Mouse (Mus musculus) adrenal gland, postnatal 10 days (tissue): ENCODE results near the gene Cers6. TPM values are rescaled to one million over a fixed set of nuclear protein-coding genes. Genes with fewer than 3 reads are reported as not detected.

ENCODE experiments used
- DNase-seq: peaks from one replicate; pipeline ENCODE4 v3.0.0; 2021; ENCODE audit warnings: mixed read lengths
- total RNA-seq, 2 experiments: library from RNA; stranded (reverse); gene quantifications; 2 replicates each; pipeline ENCODE4 v1.2.3; 2021

The Cers6 gene
- total RNA-seq, 2 experiments from 2014 or later, result 8.0 to 9.6 TPM

DNA sequence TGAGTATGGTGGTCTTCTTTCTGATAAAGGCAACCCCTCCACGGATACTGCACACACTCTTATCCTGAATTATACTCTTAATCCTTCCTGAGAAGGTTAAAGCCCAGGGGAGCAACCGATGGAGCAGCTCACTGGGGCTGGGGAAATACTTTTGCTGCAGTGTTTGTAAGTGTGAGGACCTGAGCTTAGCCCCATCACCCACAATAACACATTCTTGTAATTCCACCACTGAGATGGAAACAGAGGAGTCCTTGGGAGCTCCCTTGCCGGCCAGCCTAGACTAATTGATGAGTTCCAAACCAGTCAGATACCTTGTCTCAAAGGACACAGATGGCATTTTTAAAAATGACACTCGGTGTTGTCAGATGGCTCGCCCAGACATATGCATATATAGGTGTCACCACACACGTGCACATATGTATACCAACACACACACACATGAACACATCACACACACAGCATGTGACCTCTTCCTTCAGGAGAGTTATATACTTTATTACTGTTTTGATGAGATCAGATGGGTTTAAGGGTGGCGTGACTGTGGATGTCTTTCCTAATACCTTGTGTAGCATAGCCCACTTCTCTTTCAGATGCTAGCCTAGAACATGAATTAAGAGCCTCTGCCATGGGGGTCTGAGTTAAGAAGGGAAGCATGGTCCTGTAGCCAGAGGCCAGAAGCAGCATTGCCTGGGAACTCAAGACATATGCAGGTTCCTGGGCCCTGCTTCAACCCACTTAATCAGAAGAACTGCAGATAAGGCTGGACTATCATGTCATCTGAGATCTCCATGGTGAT lies 210.4 kb downstream of the Cers6 start:
- no peak for DNase-seq

DNA sequence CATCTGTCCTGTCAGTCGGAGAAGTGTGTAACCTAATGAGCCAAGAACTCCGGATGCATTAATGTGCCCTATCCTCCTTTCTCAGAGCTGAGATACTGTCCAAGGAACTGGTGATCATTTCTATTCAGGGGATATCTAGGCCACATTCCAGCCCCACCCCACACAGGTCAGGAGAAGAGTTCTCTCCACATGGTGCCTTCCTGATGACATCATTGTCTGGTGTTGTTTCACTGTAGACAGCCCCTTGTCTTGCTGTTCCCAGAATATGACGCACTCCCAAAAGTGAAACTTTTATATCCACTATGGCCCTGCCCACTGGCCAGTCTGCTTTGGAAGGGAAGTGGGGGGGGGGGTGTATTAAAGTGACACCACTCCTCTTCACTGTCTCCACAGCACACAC lies 215.9 kb downstream of the Cers6 start:
- no peak for DNase-seq

DNA sequence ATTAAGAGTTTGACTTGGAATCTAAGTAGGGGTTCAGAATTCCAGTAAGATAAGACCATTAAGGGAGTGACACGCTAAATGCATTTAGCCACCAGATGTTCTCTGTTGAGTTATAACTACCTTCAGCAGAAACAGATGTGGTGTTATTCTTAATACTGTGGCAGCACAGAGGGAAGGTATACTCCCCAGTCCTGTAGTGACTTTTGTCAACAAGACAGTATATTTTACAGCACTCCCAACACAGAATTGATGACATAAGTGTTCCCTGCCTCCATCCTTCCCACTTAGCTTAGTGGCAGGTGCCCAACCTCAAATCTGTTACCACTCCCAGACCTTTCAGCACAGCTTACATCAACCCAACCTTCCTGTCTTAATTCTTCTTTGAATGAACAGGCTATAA lies 219.5 kb downstream of the Cers6 start:
- DNase-seq, result no peak

- no peak for DNase-seq
Observed at GRCm38 (mm10) chr2:69082499-69083197, 221.4 kb downstream of the Cers6 start.

DNA sequence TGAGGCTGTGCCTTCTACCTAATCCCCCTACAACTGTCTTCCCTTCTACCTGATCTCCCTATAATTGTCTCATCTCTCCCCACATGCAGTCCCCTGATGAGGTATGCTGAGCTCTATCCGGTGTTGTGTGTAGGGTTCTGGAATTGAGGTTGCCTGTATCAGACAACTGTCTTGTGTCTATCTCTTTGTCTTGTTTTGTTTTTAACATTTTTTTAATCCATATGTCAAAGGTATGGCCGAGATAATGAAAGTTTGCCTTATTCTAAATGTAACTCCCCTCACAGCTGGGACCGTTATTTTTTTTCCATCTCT lies 221.9 kb downstream of the Cers6 start:
- DNase-seq, result no peak

DNA sequence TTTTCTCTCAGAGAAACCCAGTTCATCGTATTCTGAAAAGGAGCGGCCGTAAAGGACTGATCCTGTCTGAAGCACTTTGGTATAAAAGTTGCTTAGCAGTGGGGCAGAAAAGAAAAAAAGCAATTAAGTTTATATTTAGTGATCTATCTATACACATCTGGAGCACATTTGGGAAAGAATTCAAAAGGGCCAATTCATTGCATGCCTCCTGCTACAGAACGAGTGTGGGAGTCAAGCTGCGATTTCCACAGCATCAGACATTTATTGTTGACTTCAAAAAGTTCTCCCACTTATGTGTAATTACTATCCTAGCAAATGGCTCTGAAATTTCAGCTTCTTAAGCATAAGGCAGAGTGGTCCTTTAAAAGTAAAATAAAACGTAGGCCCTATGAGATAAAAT lies 223.2 kb downstream of the Cers6 start:
- DNase-seq, result no peak

DNA sequence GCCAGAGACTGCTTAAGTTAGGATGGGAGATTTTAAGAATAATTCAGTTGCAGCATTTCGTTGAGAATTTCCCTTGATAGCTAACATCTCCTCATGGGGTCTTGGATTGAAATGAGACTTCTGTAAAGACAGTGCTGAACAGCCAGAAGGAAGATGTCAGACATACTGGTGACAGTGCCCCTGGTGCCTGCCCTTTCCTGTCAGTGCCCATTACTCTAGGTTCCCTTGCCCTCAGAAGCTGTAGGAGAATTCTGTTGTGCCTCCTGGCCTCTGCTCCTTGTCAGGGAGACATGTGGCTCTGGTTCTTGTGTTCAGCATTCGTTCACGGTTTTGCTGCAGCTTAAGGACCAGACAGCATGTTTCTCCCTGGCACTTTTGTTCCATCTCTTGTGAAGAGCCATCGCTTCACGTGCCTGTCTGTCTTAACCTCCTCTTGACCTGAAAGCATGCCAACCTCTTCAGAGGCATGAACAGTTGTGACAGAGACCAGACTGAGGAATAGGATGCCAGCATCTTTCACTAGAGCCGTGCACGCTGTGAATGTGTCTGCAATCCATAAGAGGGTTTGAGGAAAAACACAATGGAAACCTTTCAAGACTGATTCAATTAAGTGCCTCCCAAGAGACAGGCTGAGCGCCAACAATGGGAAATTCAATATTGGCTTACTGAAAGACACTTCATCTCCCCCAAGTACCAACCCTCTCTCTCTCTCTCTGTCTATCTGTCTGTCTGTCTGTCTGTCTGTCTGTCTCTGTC lies 225.4 kb downstream of the Cers6 start:
- no peak for DNase-seq

- DNase-seq, result no peak
Observed at GRCm38 (mm10) chr2:69095836-69096235, 234.6 kb downstream of the Cers6 start.

DNA sequence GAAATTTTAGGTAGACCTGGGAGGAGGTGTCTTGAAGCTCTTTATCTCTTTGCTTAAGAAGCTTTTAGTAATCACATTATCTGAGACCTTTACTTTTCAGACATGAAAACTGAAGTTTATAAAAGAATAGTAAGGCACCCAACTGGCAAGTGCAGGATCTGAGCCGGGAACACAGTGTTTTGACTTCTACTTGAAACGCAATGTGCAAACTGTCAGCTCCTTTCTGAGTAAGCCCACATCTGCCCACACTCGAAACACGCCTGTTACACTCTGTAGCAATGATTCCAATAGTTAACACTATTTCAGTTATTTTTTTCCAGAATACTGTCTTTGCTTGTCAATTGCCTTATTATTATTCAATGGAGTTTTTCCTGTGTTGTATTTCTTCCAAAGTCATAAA lies 235.6 kb downstream of the Cers6 start:
- DNase-seq, result no peak

DNA sequence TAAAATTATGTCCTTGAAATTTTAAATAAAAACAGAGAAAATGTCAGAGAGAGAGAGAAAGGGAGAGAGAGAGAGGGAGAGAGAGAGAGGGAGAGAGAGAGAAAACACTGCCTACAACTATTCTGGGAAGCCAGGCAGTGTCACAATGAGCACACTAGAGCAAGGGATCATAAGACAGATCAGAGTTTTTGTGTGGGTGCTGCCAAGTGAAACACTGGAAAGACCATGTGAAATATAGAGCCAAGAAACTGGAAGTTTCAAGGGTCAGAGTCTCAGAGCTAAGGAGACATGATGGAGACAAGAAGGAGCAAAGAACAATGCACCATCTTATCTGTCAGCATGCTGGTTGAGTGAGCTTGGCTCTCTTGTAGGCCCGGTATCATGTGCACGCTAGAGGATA lies 236.3 kb downstream of the Cers6 start:
- DNase-seq, result no peak

- DNase-seq, result no peak
Observed at GRCm38 (mm10) chr2:69098701-69099100, 237.5 kb downstream of the Cers6 start.

DNA sequence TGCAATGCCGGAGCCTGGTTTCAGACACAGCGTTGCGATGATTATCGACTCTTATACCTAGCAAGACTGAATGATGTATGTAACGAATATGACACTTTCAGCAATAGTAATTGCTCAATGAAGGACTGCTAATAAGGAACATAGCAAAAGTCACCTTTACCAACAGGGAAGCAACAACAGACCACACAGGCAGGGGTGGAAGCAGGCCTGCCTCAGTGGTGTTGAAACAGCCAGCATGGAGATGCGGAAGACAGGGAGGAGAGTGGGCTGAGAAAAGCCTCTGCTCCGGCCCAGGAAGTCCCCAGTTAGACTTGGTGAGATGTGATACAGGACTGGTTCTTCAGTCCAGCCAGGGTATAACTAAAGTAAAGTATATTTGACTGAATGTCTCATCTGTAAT lies 237.9 kb downstream of the Cers6 start:
- DNase-seq, result no peak

- peak; percentile 51 for DNase-seq
Observed at GRCm38 (mm10) chr2:69100706-69101105, 239.5 kb downstream of the Cers6 start.

GRCm38 (mm10) chr2:69103526-69103925 lies 242.3 kb downstream of the Cers6 start:
- DNase-seq, result no peak

- no peak for DNase-seq
Observed at GRCm38 (mm10) chr2:69104511-69105145, 243.4 kb downstream of the Cers6 start.

DNA sequence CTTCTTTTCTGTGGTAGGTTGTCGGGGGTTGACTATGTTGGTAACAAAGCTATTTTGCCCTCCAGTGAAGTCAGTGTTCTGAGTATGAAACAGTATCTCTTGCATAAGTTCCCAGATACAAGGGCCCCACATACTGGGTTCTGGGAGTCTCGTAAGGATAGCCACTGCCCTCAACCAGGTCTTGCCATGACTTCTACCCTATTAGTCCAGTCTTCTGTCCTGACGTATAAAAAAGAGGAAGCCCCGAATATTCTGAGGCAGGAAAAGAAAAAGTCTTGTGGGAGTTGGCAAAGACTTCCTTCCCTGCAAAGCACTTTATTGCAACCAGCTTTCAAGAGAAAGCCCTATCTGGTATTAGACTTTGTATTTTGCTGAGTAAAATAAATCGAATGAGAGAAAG lies 248.0 kb downstream of the Cers6 start:
- no peak for DNase-seq

DNA sequence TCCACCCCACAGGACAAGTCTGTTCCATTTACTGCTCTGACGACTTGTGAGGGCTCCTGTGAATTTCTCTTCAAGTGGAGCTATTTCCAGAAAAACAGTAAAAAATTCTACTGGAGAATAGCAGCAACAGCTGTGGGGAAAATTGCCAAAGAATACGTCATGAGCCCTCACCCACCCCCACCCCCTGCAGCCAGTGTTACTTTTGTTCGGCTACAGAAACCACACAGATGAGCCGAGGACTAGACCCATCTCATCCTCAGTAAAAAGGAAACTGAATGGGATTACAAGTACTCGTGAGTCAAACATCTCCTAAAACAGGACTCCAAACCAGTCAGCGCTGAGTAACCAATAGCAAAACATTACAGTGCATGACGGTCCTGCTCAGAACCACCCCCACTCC lies 248.5 kb downstream of the Cers6 start:
- no peak for DNase-seq

GRCm38 (mm10) chr2:69112609-69113008 lies 251.4 kb downstream of the Cers6 start:
- DNase-seq, result no peak

DNA sequence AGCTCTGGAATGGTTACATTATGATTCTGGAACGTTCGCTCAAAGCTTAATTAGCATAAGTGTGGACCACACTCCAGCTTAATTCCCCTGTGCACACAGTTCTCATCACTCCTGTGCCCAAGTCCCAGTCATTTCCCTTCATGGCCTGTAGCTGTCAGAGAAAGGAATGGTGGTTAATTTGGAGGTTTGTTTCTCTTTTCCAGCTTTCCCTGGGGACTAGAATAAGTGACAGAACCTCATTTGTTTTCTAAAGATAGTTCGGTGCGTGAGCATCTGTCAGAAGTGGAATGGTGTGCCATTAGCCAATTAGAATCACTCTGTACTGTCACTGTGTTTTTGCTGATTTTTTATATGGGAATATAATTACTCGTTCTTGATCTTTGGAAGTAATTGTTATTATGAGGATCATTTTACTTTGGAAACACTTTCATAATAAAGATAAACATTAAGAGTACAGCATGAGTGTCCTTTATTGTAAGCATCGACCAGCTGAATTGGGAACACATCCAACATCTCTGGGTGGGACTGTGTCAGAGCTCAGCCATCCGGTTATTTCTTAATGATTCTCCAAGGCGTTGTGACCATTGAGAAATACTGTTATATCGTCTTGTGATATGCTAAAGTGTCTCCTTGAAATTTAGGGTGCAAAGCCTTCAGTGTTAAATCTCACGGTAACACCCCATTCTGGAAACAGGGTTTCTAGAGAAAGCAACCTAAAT lies 252.7 kb downstream of the Cers6 start:
- DNase-seq, result no peak

DNA sequence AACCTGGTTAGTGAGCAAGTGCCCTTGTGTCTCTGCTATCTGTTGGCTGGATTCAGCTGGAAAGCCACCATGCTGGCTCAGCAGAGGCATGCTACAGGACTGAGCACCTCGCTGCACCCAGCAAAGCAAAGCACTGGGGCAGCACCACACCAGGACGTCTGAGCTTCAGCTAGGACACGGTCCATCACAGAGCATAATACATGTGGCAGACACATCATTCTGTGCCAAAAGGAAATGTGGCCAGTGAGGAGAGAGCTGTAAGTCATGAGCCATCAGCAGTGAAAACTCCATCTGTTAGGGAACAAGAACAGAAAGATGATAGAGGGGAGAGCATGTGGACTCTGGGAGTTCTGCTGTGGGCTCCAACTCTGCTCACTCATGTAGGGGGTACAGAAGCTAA lies 254.7 kb downstream of the Cers6 start:
- DNase-seq, result no peak

GRCm38 (mm10) chr2:69116767-69117166 lies 255.5 kb downstream of the Cers6 start:
- DNase-seq, result no peak

GRCm38 (mm10) chr2:69118994-69119393 lies 257.8 kb downstream of the Cers6 start:
- no peak for DNase-seq
